In the genomic region with DNA sequence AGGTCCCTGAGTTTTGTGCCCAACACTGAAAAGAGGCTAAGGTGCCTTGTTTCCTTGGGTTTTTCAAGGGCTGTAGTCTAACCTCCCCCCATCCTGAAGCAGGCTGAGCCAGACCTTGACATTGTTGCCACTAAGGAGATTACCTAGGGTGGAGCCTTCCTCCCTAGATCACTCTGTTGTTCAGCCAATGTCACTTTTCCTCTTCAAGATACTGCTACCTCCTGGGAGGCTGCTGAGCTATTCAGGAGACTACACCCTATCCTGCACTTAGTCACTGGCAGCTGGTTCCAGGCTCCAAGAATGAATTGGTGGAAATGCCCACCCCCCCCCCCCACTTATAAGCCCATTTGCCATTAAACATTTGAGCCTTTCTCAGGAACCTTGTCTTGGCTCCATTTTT, we compare ENCODE assay signal across 15 mouse cellular contexts. TPM values are rescaled to one million over a fixed set of nuclear protein-coding genes. Genes with fewer than 3 reads are reported as not detected.
A peak's percentile ranks its signal among the peaks of the same experiment; 100 is the strongest.
DNase-seq lines count a peak whose midpoint lies in the region; ATAC-seq and TF ChIP-seq lines count a peak whose summit lies in the region.
"Had no signal": no experiment of that assay in that cellular context is flagged by ENCODE, and none has a peak within 500 bp of the region (broad histone marks: within the 10 kb centered on the region; RNA-seq: fewer than 3 reads in every experiment).

No protein-coding gene starts in this region.

- no peak for TF ChIP-seq CTCF in gastrocnemius, adult 2 months (IDR thresholded peaks at IDR 0.05)
- TF ChIP-seq CTCF in lung, adult 2 months (IDR thresholded peaks at IDR 0.05; ENCODE audit: insufficient read depth, low read length), result no peak

- no peak overlapping the region for H3K4me2 ChIP-seq in lung, embryonic 16.5 days (ENCODE audit: low read depth, low read length)
- no peak overlapping the region for H3K4me2 ChIP-seq in heart, embryonic 16.5 days (ENCODE audit: low read depth, low read length)
- H3K4me2 ChIP-seq: midbrain, embryonic 15.5 days; neural tube, embryonic 12.5 days had no signal

- no peaks in the 10 kb centered on the region for H3K36me3 ChIP-seq in lung, embryonic 16.5 days (ENCODE audit: control insufficient read depth, insufficient read depth, low read length)
- H3K36me3 ChIP-seq in heart, embryonic 16.5 days (ENCODE audit: control insufficient read depth, insufficient read depth), result no peaks in the 10 kb centered on the region
- H3K36me3 ChIP-seq: G1E; midbrain, embryonic 15.5 days; neural tube, embryonic 12.5 days had no signal

- no peak overlapping the region for H3K4me3 ChIP-seq in gastrocnemius, adult 2 months
- no peak overlapping the region for H3K4me3 ChIP-seq in lung, embryonic 16.5 days (ENCODE audit: low read length)
- H3K4me3 ChIP-seq in lung, adult 2 months (replicated peaks; ENCODE audit: extremely low read depth, low read depth, low read length), result no peak overlapping the region
- H3K4me3 ChIP-seq in heart, embryonic 16.5 days (ENCODE audit: low read length), result no peak overlapping the region
- H3K4me3 ChIP-seq: erythroblast, embryonic 14.5 days; midbrain, embryonic 15.5 days; neural tube, embryonic 12.5 days had no signal

- no peaks in the 10 kb centered on the region for H3K27me3 ChIP-seq in lung, embryonic 16.5 days (ENCODE audit: control insufficient read depth, insufficient read depth, low read depth, low read length)
- H3K27me3 ChIP-seq in heart, embryonic 16.5 days (ENCODE audit: control insufficient read depth, insufficient read depth, low read length), result no peaks in the 10 kb centered on the region
- H3K27me3 ChIP-seq: midbrain, embryonic 15.5 days; neural tube, embryonic 12.5 days had no signal

- H3K4me1 ChIP-seq in lung, embryonic 16.5 days (replicated peaks; ENCODE audit: control insufficient read depth, insufficient read depth, low read length), result no peaks in the 10 kb centered on the region
- H3K4me1 ChIP-seq in lung, adult 2 months (ENCODE audit: control insufficient read depth, insufficient read depth, low read length), result peaks cover 9% of the 10 kb centered on the region; the same call in 1 of the 2 replicates
- no peaks in the 10 kb centered on the region for H3K4me1 ChIP-seq in heart, embryonic 16.5 days (ENCODE audit: control insufficient read depth, insufficient read depth, low read length)
- H3K4me1 ChIP-seq: midbrain, embryonic 15.5 days; neural tube, embryonic 12.5 days had no signal

- DNase-seq in gastrocnemius, adult 2 months, result no peak
- no peak for DNase-seq in gastrocnemius, postnatal 36 days
- DNase-seq in lung, adult 2 months, result no peak
- peak; percentile 54 for DNase-seq in lung, postnatal 36 days
- DNase-seq in spleen, postnatal 10 days (ENCODE audit: low spot score in 2 of 2), result no peak
- DNase-seq in embryo, embryonic 11 days, result no peak
- DNase-seq: left cerebral cortex, postnatal 4 days; thymus, postnatal 25 days had no signal

- H3K9ac ChIP-seq in lung, embryonic 16.5 days (ENCODE audit: low read length), result no peak overlapping the region
- H3K9ac ChIP-seq in heart, embryonic 16.5 days (ENCODE audit: low read length), result no peak overlapping the region
- H3K9ac ChIP-seq: midbrain, embryonic 15.5 days; neural tube, embryonic 12.5 days had no signal

- H3K9me3 ChIP-seq in lung, embryonic 16.5 days (ENCODE audit: control insufficient read depth, low read length), result no peaks in the 10 kb centered on the region
- H3K9me3 ChIP-seq in heart, embryonic 16.5 days (replicated peaks; ENCODE audit: control insufficient read depth, low read length), result no peaks in the 10 kb centered on the region
- H3K9me3 ChIP-seq: midbrain, embryonic 15.5 days; neural tube, embryonic 12.5 days had no signal

- peak; percentile 52 for ATAC-seq in lung, embryonic 16.5 days (ENCODE audit: low read depth)
- peak; percentile 58; the same call in 1 of the 2 replicates for ATAC-seq in heart, embryonic 16.5 days (replicated peaks; ENCODE audit: extremely low read depth, insufficient read depth, low FRiP score)
- ATAC-seq: midbrain, embryonic 15.5 days had no signal

- TF ChIP-seq POLR2A in lung, adult 2 months (IDR thresholded peaks at IDR 0.05; ENCODE audit: borderline replicate concordance, extremely low read depth, low read depth, low read length), result no peak

- intact Hi-C loops in gastrocnemius, adult 2 months (cut with DNase I), result loop anchor here (10.0 kb wide), 1 partner anchor 162 kb away; the partner anchor contains the start of gene Abcg3
- intact Hi-C loops in gastrocnemius, postnatal 36 days (cut with DNase I), result no loop called here

- H3K27ac ChIP-seq in gastrocnemius, adult 2 months, result peak overlapping the region; percentile 82
- peak overlapping the region; percentile 3; the same call in 1 of the 2 replicates for H3K27ac ChIP-seq in lung, embryonic 16.5 days (ENCODE audit: low read length)
- peak overlapping the region; percentile 72 for H3K27ac ChIP-seq in heart, embryonic 16.5 days (ENCODE audit: low read length)
- H3K27ac ChIP-seq: midbrain, embryonic 15.5 days; neural tube, embryonic 12.5 days had no signal

RNA-seq across cellular contexts. Expression of gene Gbp4, which starts 7.1 kb away (rescaled TPM):
- 1 to 10 TPM; 1.2 to 2.7 TPM for total RNA-seq in gastrocnemius, adult 2 months (2021)
- total RNA-seq in gastrocnemius, postnatal 36 days (2021), result 1 to 10 TPM; 2.3 to 3.2 TPM
- polyA plus RNA-seq in lung, embryonic 16.5 days (2015; fragmentation: Nextera tagmentation; extraction: Ambion mirVana), result 2.0 and 3.4 TPM in 2 replicates
- polyA plus RNA-seq in lung, adult 2 months (2012; rRNA removed), result 18.0 and 18.3 TPM in 2 replicates
- 5.0 and 9.5 TPM in 2 replicates for polyA plus RNA-seq in heart, embryonic 16.5 days (2015; fragmentation: Nextera tagmentation; extraction: Ambion mirVana)
- total RNA-seq: common myeloid progenitor, adult 5-6 weeks had no signal
- polyA plus RNA-seq: G1E had no signal

RNA-seq across cellular contexts. Expression of gene Gbp8, which starts 7.1 kb away (rescaled TPM):
- not detected for total RNA-seq in gastrocnemius, adult 2 months (2021)
- total RNA-seq in gastrocnemius, postnatal 36 days (2021), result under 1 TPM in 1 of 2 experiments, not detected in 1; 0.33 TPM
- polyA plus RNA-seq in lung, embryonic 16.5 days (2015; fragmentation: Nextera tagmentation; extraction: Ambion mirVana), result 0.80 and 1.8 TPM in 2 replicates
- polyA plus RNA-seq in lung, adult 2 months (2012; rRNA removed), result 2.3 and 2.6 TPM in 2 replicates
- polyA plus RNA-seq in heart, embryonic 16.5 days (2015; fragmentation: Nextera tagmentation; extraction: Ambion mirVana), result 3.6 and 7.8 TPM in 2 replicates
- polyA plus RNA-seq: G1E had no signal

RNA-seq across cellular contexts. Expression of gene Gbp9, which starts 7.1 kb away (rescaled TPM):
- 1 to 10 TPM; 2.4 to 2.8 TPM for total RNA-seq in gastrocnemius, adult 2 months (2021)
- 1 to 10 TPM; 3.0 to 3.3 TPM for total RNA-seq in gastrocnemius, postnatal 36 days (2021)
- polyA plus RNA-seq in lung, embryonic 16.5 days (2015; fragmentation: Nextera tagmentation; extraction: Ambion mirVana), result 4.0 and 4.2 TPM in 2 replicates
- 11.6 and 16.6 TPM in 2 replicates for polyA plus RNA-seq in lung, adult 2 months (2012; rRNA removed)
- 4.8 and 5.9 TPM in 2 replicates for polyA plus RNA-seq in heart, embryonic 16.5 days (2015; fragmentation: Nextera tagmentation; extraction: Ambion mirVana)
- polyA plus RNA-seq: G1E had no signal

Comparison
In these comparisons a context has a peak if more than half of its experiments do, and no peak if none do; other contexts are left out.
1. H3K27ac ChIP-seq: peak in every context shown above with its lines; median percentile 82 in gastrocnemius, adult 2 months; 72 in heart, embryonic 16.5 days; 3 in lung, embryonic 16.5 days.